Mouse (Mus musculus) forebrain, embryonic 13.5 days (tissue): ENCODE results near the gene Mcrip1. TPM values are rescaled to one million over a fixed set of nuclear protein-coding genes. Genes with fewer than 3 reads are reported as not detected.

Source experiments
- ATAC-seq: fragments of 200-750 bp; cut with Nextera tagmentation; 2 replicates; pipeline ENCODE4 v1.8.0; 2017
- H3K27ac ChIP-seq: fragments of 300-500 bp; sonication (generic); 2 replicates; pipeline ENCODE4 v1.5.1; 2015; ENCODE audit warnings: inconsistent platforms, mild to moderate bottlenecking, moderate library complexity
- H3K27me3 ChIP-seq: fragments of 300-500 bp; sonication (generic); 2 replicates; pipeline ENCODE4 v1.6.1; 2015; ENCODE audit warnings: mild to moderate bottlenecking, inconsistent platforms
- H3K36me3 ChIP-seq: fragments of 300-500 bp; sonication (generic); 2 replicates; pipeline ENCODE4 v1.6.1; 2015; ENCODE audit warnings: mild to moderate bottlenecking, inconsistent platforms; ENCODE audit not compliant: poor library complexity, severe bottlenecking
- H3K4me1 ChIP-seq: fragments of 300-500 bp; sonication (generic); 2 replicates; pipeline ENCODE4 v1.6.1; 2015; ENCODE audit warnings: inconsistent platforms
- H3K4me2 ChIP-seq: fragments of 300-500 bp; sonication (generic); 2 replicates; pipeline ENCODE4 v1.6.1; 2015; ENCODE audit warnings: inconsistent platforms, mild to moderate bottlenecking, moderate library complexity
- H3K4me3 ChIP-seq: fragments of 300-500 bp; sonication (generic); 2 replicates; pipeline ENCODE4 v1.5.1; 2015; ENCODE audit warnings: mild to moderate bottlenecking, inconsistent platforms
- H3K9ac ChIP-seq: fragments of 300-500 bp; sonication (generic); 2 replicates; pipeline ENCODE4 v1.6.1; 2015; ENCODE audit warnings: mild to moderate bottlenecking, inconsistent platforms
- H3K9me3 ChIP-seq: fragments of 300-500 bp; sonication (generic); replicated peaks from 2 replicates; pipeline ENCODE4 v1.6.1; 2016; ENCODE audit warnings: inconsistent platforms
- WGBS: fragments of 180-500 bp; shearing (Covaris S2); methylation state at CpG from one replicate; pipeline ENCODE4 v1.1.7; 2015; 5-methylcytosine and 5-hydroxymethylcytosine counted together
- polyA plus RNA-seq: library from polyadenylated mRNA; unstranded; fragments of >200 nt; fragmentation: Nextera tagmentation; extraction: Ambion mirVana; gene quantifications from 2 replicates; pipeline ENCODE4 v1.2.1, GENCODE M21; 2015

Gene Mcrip1
- polyA plus RNA-seq, 1 experiment from 2014 or later: 228 TPM

DNA sequence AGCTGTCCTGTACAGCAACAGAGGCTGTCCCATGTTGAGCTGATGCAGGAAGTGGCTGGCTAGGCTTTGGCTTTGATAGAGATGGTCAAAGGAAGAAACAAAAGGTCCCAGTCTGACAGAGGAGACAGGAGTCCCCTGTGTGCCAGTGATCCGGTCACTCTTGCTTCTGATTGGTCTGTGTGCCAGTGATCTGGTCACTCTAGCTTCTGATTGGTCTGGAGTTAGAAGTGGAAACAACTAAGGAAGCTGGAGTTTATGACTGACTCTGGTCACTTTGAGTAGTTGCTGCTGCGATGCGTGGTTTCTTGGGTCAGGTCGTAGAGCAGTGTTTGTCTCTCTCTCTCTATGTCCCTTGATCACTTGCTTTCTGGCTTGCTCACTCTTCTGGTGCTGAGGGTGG, 47.8 kb downstream of the Mcrip1 start:
- Histone ChIP-seq H3K4me3 (no peak overlapping the region), H3K27ac (no peak overlapping the region), H3K9me3 (no peaks in the 10 kb centered on the region), H3K9ac (no peak overlapping the region), H3K4me2 (no peak overlapping the region), H3K27me3 (no peaks in the 10 kb centered on the region), H3K4me1 (no peaks in the 10 kb centered on the region), H3K36me3 (peaks cover 28% of the 10 kb centered on the region)
- ATAC-seq: no peak
- WGBS: 90% methylated on average over 4 of the region's 4 CpGs

DNA sequence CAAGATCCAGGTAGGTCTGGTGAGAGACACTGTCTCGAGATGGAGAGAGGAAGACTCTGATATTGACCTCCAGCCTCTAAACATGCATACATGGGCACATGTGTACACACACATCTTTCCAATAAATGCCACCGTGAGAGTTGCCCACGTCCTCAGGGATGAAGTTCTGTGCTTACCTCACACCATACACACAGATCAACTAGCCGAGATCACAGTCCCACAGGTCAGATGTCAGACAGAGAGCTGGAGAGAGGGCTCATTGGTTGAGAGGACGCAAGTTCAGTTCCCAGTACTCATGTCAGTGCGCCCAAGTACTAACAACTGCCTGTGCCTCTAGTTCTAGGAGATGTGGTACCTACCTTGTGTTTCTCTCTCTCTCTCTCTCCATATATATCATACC, 48.5 kb downstream of the Mcrip1 start:
- ATAC-seq: no peak
- WGBS: 69% methylated on average over 6 of the region's 6 CpGs
- no peaks in the 10 kb centered on the region for H3K4me1 ChIP-seq
- H3K4me2 ChIP-seq: no peak overlapping the region
- H3K9me3 ChIP-seq: no peaks in the 10 kb centered on the region
- H3K4me3 ChIP-seq: no peak overlapping the region
- H3K27ac ChIP-seq: no peak overlapping the region
- peaks cover 35% of the 10 kb centered on the region for H3K36me3 ChIP-seq
- H3K27me3 ChIP-seq: no peaks in the 10 kb centered on the region
- H3K9ac ChIP-seq: no peak overlapping the region

DNA sequence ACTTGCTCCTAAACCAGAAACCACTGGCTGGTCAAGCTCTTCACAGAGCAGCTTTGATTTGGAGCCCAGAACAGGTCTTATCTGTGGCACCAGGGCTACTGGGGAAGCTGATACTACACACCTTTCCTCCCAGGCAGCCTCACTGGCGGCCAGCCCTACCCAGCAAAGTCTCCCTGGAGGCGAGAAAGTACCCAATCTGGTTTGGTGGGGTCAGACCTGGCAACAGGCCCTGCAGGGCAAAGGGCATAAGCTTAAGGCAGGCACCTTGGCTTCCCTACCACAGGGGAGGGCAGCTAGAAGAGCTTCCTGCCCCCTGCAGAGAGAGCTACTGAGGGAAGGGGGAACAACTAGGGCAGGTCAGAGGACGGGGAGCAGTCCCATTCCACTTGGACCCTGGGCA, 49.2 kb downstream of the Mcrip1 start:
- Histone ChIP-seq H3K4me2 (no peak overlapping the region), H3K4me3 (no peak overlapping the region), H3K9ac (no peak overlapping the region), H3K4me1 (no peaks in the 10 kb centered on the region), H3K36me3 (peaks cover 42% of the 10 kb centered on the region), H3K9me3 (no peaks in the 10 kb centered on the region), H3K27ac (no peak overlapping the region), H3K27me3 (no peaks in the 10 kb centered on the region)
- 23% methylated on average over 3 of the region's 3 CpGs for WGBS
- no peak for ATAC-seq

DNA sequence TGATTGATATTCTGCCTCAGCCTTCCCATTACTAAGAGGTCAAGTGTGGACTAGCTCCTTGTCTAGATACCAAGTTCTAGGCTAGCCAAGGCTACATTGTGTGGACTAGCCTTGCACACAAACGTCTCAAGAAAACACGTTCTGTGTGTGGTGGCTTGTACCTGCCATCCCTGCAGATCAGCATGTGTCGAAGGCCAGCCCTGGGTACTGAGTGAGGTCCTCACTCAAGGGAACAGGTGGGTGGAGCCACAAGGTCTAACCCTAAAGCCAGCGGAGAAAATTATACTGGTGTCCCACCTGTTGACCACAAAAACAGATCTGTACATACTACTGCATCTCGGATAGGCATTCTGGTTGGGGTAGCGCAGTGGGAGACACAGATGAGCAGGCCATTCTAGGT, 49.6 kb downstream of the Mcrip1 start:
- Histone ChIP-seq H3K9me3 (no peaks in the 10 kb centered on the region), H3K27ac (no peak overlapping the region), H3K4me2 (no peak overlapping the region), H3K27me3 (no peaks in the 10 kb centered on the region), H3K4me3 (no peak overlapping the region), H3K9ac (no peak overlapping the region), H3K4me1 (no peaks in the 10 kb centered on the region), H3K36me3 (peaks cover 46% of the 10 kb centered on the region)
- 81% methylated on average over 6 of the region's 6 CpGs for WGBS
- no peak for ATAC-seq

DNA sequence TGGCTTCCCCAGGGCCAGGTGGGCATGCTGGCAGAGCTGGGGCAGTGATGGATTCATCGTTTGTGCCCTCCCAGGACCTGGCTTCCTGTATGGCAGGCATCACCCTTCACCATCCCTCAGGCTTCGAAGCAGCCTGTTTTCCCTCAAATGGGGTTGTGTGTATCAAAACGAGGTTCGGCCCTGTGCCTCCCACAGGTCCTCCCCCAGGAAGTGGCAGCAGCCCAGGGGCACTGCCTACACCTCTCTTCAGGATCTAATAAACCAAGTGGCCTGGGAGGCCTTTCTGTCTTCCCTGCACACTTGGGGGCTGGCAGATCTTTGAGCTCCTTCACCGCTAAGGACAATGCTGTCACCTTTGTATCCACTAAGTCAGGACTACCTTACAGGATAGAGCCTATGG, 50.6 kb downstream of the Mcrip1 start:
- 0 out of 2 replicates have a peak, but pooled peaks cover under 1% of the 10 kb centered on the region for H3K4me1 ChIP-seq
- peaks cover 55% of the 10 kb centered on the region for H3K36me3 ChIP-seq
- H3K27ac ChIP-seq: no peak overlapping the region
- no peak overlapping the region; the same call in 1 of the 2 replicates for H3K9ac ChIP-seq
- H3K27me3 ChIP-seq: no peaks in the 10 kb centered on the region
- H3K4me3 ChIP-seq: no peak overlapping the region
- WGBS: 84% methylated on average over 5 of the region's 5 CpGs
- no peak overlapping the region for H3K4me2 ChIP-seq
- no peak for ATAC-seq
- H3K9me3 ChIP-seq: no peaks in the 10 kb centered on the region

DNA sequence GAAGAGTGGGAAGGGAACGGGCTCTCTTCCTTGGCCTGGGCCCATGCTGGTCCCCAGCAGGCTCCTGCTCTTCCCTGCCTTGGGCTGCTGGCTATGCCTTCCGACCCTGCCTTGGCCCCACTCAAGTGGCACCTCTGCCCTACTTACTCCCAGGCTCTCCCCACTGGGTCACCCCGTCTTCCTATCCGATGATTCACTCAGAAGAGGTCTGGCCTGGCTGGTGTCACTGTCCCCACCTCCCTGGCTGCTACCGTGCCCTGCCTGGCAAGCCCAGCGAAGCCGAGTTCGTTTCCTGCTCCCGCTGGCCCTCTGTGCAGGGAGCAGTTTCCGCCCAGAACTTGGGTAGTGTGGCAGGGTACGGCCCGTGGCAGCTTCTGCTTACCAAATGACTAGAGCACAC, 51.3 kb downstream of the Mcrip1 start:
- Histone ChIP-seq H3K9ac (no peak overlapping the region), H3K4me2 (no peak overlapping the region), H3K27ac (no peak overlapping the region), H3K4me3 (no peak overlapping the region), H3K36me3 (peaks cover 55% of the 10 kb centered on the region), H3K27me3 (no peaks in the 10 kb centered on the region), H3K9me3 (no peaks in the 10 kb centered on the region), H3K4me1 (peaks cover 7% of the 10 kb centered on the region)
- no peak for ATAC-seq
- 94% methylated on average over 12 of the region's 12 CpGs for WGBS

DNA sequence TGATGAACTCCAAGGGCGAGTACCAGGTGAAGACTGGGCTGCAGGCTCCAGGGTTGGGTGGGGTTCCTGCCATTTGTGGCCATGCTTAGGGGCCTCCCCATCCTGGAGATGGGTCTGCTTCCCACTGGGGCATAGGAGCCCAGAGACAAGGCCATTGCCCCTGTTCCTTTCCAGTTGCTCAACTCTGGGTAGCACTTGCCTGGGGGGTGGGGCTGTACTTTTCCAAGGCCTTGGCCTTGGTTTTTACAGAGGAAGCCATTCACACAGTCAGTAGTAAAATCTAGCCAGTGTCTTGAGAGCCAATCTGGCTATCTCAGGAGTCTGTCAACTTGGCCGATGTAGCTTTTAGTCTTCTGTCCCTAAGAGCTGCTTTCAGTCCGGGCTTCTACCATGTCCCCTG, 52.1 kb downstream of the Mcrip1 start:
- Histone ChIP-seq H3K27me3 (no peaks in the 10 kb centered on the region), H3K9me3 (no peaks in the 10 kb centered on the region), H3K4me1 (peaks cover 15% of the 10 kb centered on the region), H3K9ac (no peak overlapping the region), H3K36me3 (peaks cover 55% of the 10 kb centered on the region), H3K4me3 (no peak overlapping the region), H3K27ac (no peak overlapping the region), H3K4me2 (no peak overlapping the region)
- no peak for ATAC-seq
- 92% methylated on average over 3 of the region's 3 CpGs for WGBS

DNA sequence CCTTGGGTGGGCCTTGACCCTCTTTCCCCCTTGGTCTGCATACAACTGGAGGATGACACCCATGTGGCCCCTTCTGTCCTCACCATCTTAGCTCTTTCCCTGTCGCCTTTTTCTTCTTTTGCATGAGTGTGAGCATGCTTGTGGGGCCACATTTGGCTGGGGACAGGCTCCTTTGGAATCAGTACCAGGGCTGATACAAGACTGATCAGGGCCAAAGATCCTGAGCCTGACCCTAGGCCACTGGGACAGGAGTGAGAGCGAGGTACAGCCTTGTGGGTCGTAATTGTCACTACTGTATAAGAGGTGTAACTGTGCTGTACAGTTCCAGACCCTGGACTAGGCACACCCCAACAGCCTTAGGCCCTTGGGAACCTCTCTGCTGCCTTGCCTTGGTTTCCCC, 55.6 kb downstream of the Mcrip1 start:
- no peaks in the 10 kb centered on the region for H3K27me3 ChIP-seq
- H3K4me3 ChIP-seq: no peak overlapping the region
- H3K27ac ChIP-seq: no peak overlapping the region
- H3K36me3 ChIP-seq: peaks cover 51% of the 10 kb centered on the region
- H3K9me3 ChIP-seq: no peaks in the 10 kb centered on the region
- H3K4me1 ChIP-seq: peaks cover 39% of the 10 kb centered on the region
- no peak for ATAC-seq
- 88% methylated on average over 3 of the region's 3 CpGs for WGBS
- no peak overlapping the region; the same call in 1 of the 2 replicates for H3K9ac ChIP-seq
- H3K4me2 ChIP-seq: peak overlapping the region; percentile 81; the same call in 1 of the 2 replicates

DNA sequence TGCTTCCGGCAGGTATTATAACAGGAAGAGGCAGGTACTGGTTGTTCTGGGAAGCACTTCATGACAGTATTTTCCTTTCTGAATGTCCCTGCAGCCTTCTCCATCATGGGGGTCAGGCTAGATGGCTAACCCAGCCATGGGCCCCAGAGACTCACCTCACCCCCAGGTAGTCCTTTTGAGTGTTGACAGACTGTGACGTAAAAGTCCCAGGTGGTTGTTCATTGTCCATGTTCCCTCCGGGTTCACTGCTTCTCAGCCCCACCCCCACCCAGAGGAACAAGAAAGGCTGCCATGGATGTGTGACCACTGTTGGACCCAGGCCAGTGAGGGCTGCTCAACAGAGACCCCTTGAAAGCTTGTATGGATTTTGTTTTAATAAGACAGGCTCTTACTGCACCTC, 56.2 kb downstream of the Mcrip1 start:
- Histone ChIP-seq H3K27ac (peak overlapping the region; percentile 76), H3K36me3 (peaks cover 51% of the 10 kb centered on the region), H3K4me2 (peak overlapping the region; percentile 81), H3K4me1 (peaks cover 40% of the 10 kb centered on the region), H3K9me3 (no peaks in the 10 kb centered on the region), H3K9ac (peak overlapping the region; percentile 92), H3K27me3 (no peaks in the 10 kb centered on the region), H3K4me3 (peak overlapping the region; percentile 96)
- WGBS: 43% methylated on average over 3 of the region's 3 CpGs
- no peak for ATAC-seq

Other genes with a start within 250 kb of the Mcrip1 start
- 3,229 and 3,555 TPM in 2 replicates for gene Actg1, start 201.2 kb downstream of the Mcrip1 start, polyA plus RNA-seq
- gene Fscn2, start 188.2 kb downstream of the Mcrip1 start, polyA plus RNA-seq: 1.3 and 1.7 TPM in 2 replicates
- gene Faap100, start 171.0 kb downstream of the Mcrip1 start, polyA plus RNA-seq: 51.0 and 63.1 TPM in 2 replicates
- 33.6 and 33.9 TPM in 2 replicates for gene Nploc4, start 112.0 kb downstream of the Mcrip1 start, polyA plus RNA-seq
- not detected in 2 replicates for gene Tspan10, start 107.1 kb downstream of the Mcrip1 start, polyA plus RNA-seq
- 0.19 and 0.20 TPM in 2 replicates for gene Pde6g, start 96.2 kb downstream of the Mcrip1 start, polyA plus RNA-seq
- gene Oxld1, start 91.7 kb downstream of the Mcrip1 start, polyA plus RNA-seq: 9.2 and 10.7 TPM in 2 replicates
- 30.9 and 31.3 TPM in 2 replicates for gene Ccdc137, start 91.6 kb downstream of the Mcrip1 start, polyA plus RNA-seq
- gene Arl16, start 82.1 kb downstream of the Mcrip1 start, polyA plus RNA-seq: 49.8 and 56.5 TPM in 2 replicates
- 127 TPM in 2 replicates for gene Mrpl12, start 65.1 kb downstream of the Mcrip1 start, polyA plus RNA-seq
- 31.1 and 41.9 TPM in 2 replicates for gene Slc25a10, start 57.9 kb downstream of the Mcrip1 start, polyA plus RNA-seq
- gene Gcgr, start 19.0 kb downstream of the Mcrip1 start, polyA plus RNA-seq: 0.08 and 0.21 TPM in 2 replicates
- not detected in 2 replicates for gene Ppp1r27, start 1.4 kb upstream of the Mcrip1 start, polyA plus RNA-seq
- gene P4hb, start 23.5 kb upstream of the Mcrip1 start, polyA plus RNA-seq: 253 and 286 TPM in 2 replicates
- 462 and 508 TPM in 2 replicates for gene Arhgdia, start 31.9 kb upstream of the Mcrip1 start, polyA plus RNA-seq
- gene Alyref, start 48.6 kb upstream of the Mcrip1 start, polyA plus RNA-seq: 420 and 488 TPM in 2 replicates
- gene Anapc11, start 48.7 kb upstream of the Mcrip1 start, polyA plus RNA-seq: 204 and 211 TPM in 2 replicates
- gene Npb, start 58.8 kb upstream of the Mcrip1 start, polyA plus RNA-seq: 0.50 TPM in 1 of 2 replicates, not detected in the other
- 140 and 159 TPM in 2 replicates for gene Pcyt2, start 68.2 kb upstream of the Mcrip1 start, polyA plus RNA-seq
- 42.7 and 43.1 TPM in 2 replicates for gene Sirt7, start 75.5 kb upstream of the Mcrip1 start, polyA plus RNA-seq
- 19.8 and 24.1 TPM in 2 replicates for gene Mafg, start 83.9 kb upstream of the Mcrip1 start, polyA plus RNA-seq
- 23.9 and 25.5 TPM in 2 replicates for gene Pycr1, start 94.0 kb upstream of the Mcrip1 start, polyA plus RNA-seq
- gene Myadml2, start 98.4 kb upstream of the Mcrip1 start, polyA plus RNA-seq: 0.25 and 0.81 TPM in 2 replicates
- 0.15 and 0.29 TPM in 2 replicates for gene Notum, start 111.4 kb upstream of the Mcrip1 start, polyA plus RNA-seq
- gene Aspscr1, start 123.2 kb upstream of the Mcrip1 start, polyA plus RNA-seq: 142 and 151 TPM in 2 replicates
- gene Cenpx, start 164.0 kb upstream of the Mcrip1 start, polyA plus RNA-seq: 127 TPM in 2 replicates
- 64.5 and 72.9 TPM in 2 replicates for gene Lrrc45, start 164.2 kb upstream of the Mcrip1 start, polyA plus RNA-seq
- 83.0 and 105 TPM in 2 replicates for gene Rac3, start 171.7 kb upstream of the Mcrip1 start, polyA plus RNA-seq
- 7.8 and 9.5 TPM in 2 replicates for gene Dcxr, start 177.6 kb upstream of the Mcrip1 start, polyA plus RNA-seq
- 0.26 TPM in 1 of 2 replicates, not detected in the other for gene Cbr2, start 182.4 kb upstream of the Mcrip1 start, polyA plus RNA-seq
- 2.7 and 4.0 TPM in 2 replicates for gene Hmga1b, start 213.1 kb upstream of the Mcrip1 start, polyA plus RNA-seq
- 58.4 and 63.1 TPM in 2 replicates for gene Rfng, start 234.5 kb upstream of the Mcrip1 start, polyA plus RNA-seq
- gene Gps1, start 234.5 kb upstream of the Mcrip1 start, polyA plus RNA-seq: 261 and 280 TPM in 2 replicates
- gene Dus1l, start 246.7 kb upstream of the Mcrip1 start, polyA plus RNA-seq: 58.6 and 67.7 TPM in 2 replicates